Mouse (Mus musculus) embryonic fibroblast, embryonic 13.5 days (primary cell): ENCODE measurements around the gene Mtmr12. TPM values are rescaled to one million over a fixed set of nuclear protein-coding genes. Genes with fewer than 3 reads are reported as not detected.

Experiments used
- H3K27ac ChIP-seq: 2 replicates; pipeline ENCODE4 v1.5.1; 2012; ENCODE audit warnings: low read length, control low read depth, inconsistent platforms; ENCODE audit not compliant: insufficient read depth
- H3K4me1 ChIP-seq: 2 replicates; pipeline ENCODE4 v1.6.1; 2011; ENCODE audit warnings: low read length; ENCODE audit not compliant: control insufficient read depth, insufficient read depth
- H3K4me3 ChIP-seq: 2 replicates; pipeline ENCODE4 v1.5.1; 2011; ENCODE audit warnings: mild to moderate bottlenecking, control low read depth, low read length; ENCODE audit not compliant: insufficient read depth
- CTCF ChIP-seq: IDR thresholded peaks from 2 replicates; pipeline ENCODE4 v1.5.1; 2011; ENCODE audit warnings: mild to moderate bottlenecking, control low read depth, low read length, moderate library complexity, borderline replicate concordance; ENCODE audit not compliant: insufficient read depth
- POLR2A ChIP-seq: IDR thresholded peaks from 2 replicates; pipeline ENCODE4 v1.6.1; 2011; ENCODE audit warnings: low read depth, mild to moderate bottlenecking, control low read depth, low read length, moderate library complexity
- polyA plus RNA-seq: library from polyadenylated mRNA; stranded (reverse); fragments of >200 nt; gene quantifications from 2 replicates; pipeline ENCODE4 v1.2.4, GENCODE M21; 2011; ENCODE audit warnings: low read depth; ENCODE audit not compliant: missing spikeins, insufficient read length

The Mtmr12 gene
- polyA plus RNA-seq, 1 experiment, result 12.3 TPM

- TF ChIP-seq CTCF (no peak), POLR2A (no peak)
- Histone ChIP-seq H3K27ac (no peak overlapping the region), H3K4me3 (no peak overlapping the region), H3K4me1 (no peaks in the 10 kb centered on the region)
Measured at GRCm38 (mm10) chr15:12314584-12314983, 109.8 kb downstream of the Mtmr12 start.

GRCm38 (mm10) chr15:12315996-12316395 lies 111.2 kb downstream of the Mtmr12 start:
- H3K4me1 ChIP-seq, result no peaks in the 10 kb centered on the region
- H3K4me3 ChIP-seq, result no peak overlapping the region
- TF ChIP-seq CTCF, result no peak
- TF ChIP-seq POLR2A, result no peak
- H3K27ac ChIP-seq, result no peak overlapping the region

- Histone ChIP-seq H3K27ac (no peak overlapping the region), H3K4me3 (no peak overlapping the region), H3K4me1 (no peaks in the 10 kb centered on the region)
- TF ChIP-seq POLR2A (no peak), CTCF (no peak)
Measured at GRCm38 (mm10) chr15:12317290-12317689, 112.5 kb downstream of the Mtmr12 start.

- no peak overlapping the region for H3K27ac ChIP-seq
- no peaks in the 10 kb centered on the region for H3K4me1 ChIP-seq
- H3K4me3 ChIP-seq, result no peak overlapping the region
- no peak for TF ChIP-seq POLR2A
- TF ChIP-seq CTCF, result no peak
Measured at GRCm38 (mm10) chr15:12318451-12318850, 113.6 kb downstream of the Mtmr12 start.

GRCm38 (mm10) chr15:12319889-12320288 lies 115.1 kb downstream of the Mtmr12 start:
- Histone ChIP-seq H3K4me3 (no peak overlapping the region), H3K4me1 (peaks cover 5% of the 10 kb centered on the region; the same call in 1 of the 2 replicates), H3K27ac (no peak overlapping the region)
- TF ChIP-seq POLR2A (no peak), CTCF (no peak)

DNA sequence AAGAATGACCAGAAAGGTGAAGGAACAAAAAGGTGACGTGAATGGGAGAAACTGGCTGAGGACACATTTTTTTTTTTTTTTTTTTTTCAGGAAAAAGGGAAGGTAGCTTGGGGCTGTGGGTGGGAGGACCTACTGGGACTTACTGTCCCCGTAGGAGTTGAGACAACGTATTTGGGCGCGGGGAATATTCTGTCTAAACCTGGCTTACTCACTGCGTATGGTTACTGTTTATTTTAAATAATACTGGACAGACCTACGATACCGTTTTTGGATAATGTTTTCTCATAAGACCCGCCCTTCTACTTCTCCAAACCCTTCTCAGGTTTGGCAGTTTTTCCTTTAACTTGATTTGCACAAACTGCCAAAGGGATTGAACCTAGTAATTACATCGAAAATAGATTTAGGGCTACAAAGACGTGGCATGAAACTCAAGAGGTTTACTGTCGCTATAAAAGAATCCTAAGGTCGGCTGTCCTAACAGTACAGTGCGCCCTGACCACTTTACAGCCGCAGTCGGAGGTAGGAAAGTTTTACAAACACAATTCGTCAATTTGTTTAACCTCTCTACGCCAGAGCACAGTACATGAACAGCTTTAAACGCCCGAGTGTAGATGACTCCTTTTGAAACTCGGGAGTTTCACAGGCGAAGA lies 115.7 kb downstream of the Mtmr12 start:
- Histone ChIP-seq H3K4me1 (peaks cover 5% of the 10 kb centered on the region; the same call in 1 of the 2 replicates), H3K27ac (peak overlapping the region; percentile 71; the same call in 1 of the 2 replicates), H3K4me3 (peak overlapping the region; percentile 94)
- TF ChIP-seq POLR2A, result no peak
- TF ChIP-seq CTCF, result no peak

DNA sequence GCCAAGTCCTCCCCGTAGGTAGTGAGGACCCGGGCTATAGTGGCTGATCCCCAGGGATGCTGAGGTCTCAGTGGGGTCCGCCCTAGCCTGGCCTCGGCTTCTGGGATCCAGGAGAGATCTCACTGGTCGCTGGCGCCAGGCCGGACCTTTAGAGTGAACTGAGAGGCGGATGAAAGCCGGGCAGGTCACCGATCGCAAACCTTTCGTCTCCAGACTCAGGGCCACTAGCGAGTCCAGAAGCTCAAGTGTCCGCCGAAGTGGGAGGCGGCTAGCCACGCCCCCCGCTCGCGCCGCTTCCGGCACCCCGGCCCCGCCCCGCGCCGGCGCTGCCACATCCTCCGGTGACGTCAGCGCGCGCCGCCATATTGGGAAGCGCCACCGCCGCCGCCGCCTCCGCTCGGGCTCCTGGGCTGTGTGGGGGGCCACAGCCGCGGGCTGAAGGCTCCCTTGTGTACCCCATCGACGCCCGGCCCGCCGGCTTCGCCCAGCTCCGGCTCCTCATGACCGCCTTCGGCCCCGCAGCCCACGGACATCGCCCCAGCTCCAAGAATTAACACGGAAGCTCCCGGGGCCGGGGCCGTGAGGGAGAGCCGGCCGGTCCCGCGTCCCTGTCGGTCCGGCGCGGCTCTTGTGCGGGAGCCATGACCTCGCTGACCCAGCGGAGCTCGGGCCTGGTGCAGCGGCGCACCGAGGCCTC lies 116.4 kb downstream of the Mtmr12 start, which contains the start of gene Golph3:
TSS of gene Golph3 (plus strand) at position 360 of the 697 bp plus-strand sequence.
- peak; percentile 94 for TF ChIP-seq POLR2A
- no peak for TF ChIP-seq CTCF
- H3K4me1 ChIP-seq, result peaks cover 5% of the 10 kb centered on the region; the same call in 1 of the 2 replicates
- peak within 1 kb of the TSS; percentile 71 for H3K27ac ChIP-seq
- peak within 1 kb of the TSS; percentile 100 for H3K4me3 ChIP-seq

DNA sequence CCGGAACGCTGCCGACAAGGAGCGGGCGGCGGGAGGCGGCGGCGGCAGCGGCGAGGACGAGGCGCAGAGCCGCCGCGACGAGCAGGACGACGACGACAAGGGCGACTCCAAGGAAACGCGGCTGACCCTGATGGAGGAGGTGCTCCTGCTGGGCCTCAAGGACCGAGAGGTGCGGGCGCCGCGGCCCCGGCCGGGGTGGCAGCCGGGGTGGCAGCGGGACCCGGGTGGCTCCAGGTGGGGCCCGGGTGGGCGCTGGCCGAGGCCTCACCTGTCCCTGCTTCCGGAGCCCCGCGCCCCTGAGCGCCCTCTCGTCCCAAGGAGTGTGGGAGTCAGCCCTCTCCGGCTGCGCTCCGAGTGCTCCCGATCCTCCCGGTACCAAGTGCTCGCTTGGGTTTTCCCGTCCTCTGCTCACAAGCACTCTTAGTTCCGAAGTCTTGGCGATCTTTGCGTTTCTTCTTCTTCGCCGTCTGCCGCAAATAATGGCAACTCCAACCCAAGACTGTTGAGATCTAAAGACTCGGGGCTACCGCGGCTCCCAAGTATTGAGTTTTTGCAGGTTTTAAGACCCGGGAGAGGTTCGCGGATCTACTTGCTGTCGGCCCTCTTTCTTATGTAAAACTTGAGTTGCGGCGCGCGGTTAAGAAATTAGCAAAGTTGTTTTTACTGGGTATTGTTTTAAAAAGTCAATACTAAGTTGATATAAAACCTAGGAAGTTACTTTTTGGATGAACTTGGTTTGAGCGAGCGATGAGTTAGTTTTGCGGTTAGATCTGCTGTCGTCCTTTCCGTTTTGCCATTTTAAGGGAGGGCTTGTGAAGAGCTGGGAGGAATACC lies 117.2 kb downstream of the Mtmr12 start, which contains the start of gene 1810049J17Rik:
TSS of gene 1810049J17Rik (minus strand) at position 112 of the 834 bp plus-strand sequence.
- 0 out of 2 replicates have a peak, but pooled peaks have one; percentile 13 for TF ChIP-seq POLR2A
- TF ChIP-seq CTCF, result no peak
- Histone ChIP-seq H3K27ac (peak within 1 kb of the TSS; percentile 71), H3K4me3 (peak within 1 kb of the TSS; percentile 100)

GRCm38 (mm10) chr15:12322676-12323402 lies 118.0 kb downstream of the Mtmr12 start:
- H3K4me3 ChIP-seq, result peak overlapping the region; percentile 100
- no peak overlapping the region; the same call in 1 of the 2 replicates for H3K27ac ChIP-seq
- TF ChIP-seq CTCF, result no peak
- TF ChIP-seq POLR2A, result no peak
- H3K4me1 ChIP-seq, result peaks cover 5% of the 10 kb centered on the region; the same call in 1 of the 2 replicates

More for the DNA sequence above, 117.2 kb downstream of the Mtmr12 start, which contains the start of gene 1810049J17Rik:
- peaks cover 5% of the 10 kb centered on the region; the same call in 1 of the 2 replicates for H3K4me1 ChIP-seq

Other genes starting within 250 kb of the Mtmr12 start
- gene Sub1, start 208.0 kb upstream of the Mtmr12 start, polyA plus RNA-seq, result 170 and 174 TPM in 2 replicates
- gene Zfr, start 87.2 kb upstream of the Mtmr12 start, polyA plus RNA-seq, result 138 and 172 TPM in 2 replicates
- 114 and 118 TPM in 2 replicates for gene Golph3, start 116.4 kb downstream of the Mtmr12 start, polyA plus RNA-seq
- gene 1810049J17Rik, start 116.9 kb downstream of the Mtmr12 start, polyA plus RNA-seq, result 1.5 and 2.0 TPM in 2 replicates